Mouse (Mus musculus): ENCODE data around the gene Lif. TPM values are rescaled to one million over a fixed set of nuclear protein-coding genes. Genes with fewer than 3 reads are reported as not detected.

The Lif gene
- total RNA-seq, 2 experiments from 2014 or later: 0.16 to 0.50 TPM

- intact Hi-C loops (cut with DNase I): no loop called here
- no peak for DNase-seq
These were observed 62.0 kb downstream of the Lif start for GRCm38 (mm10) chr11:4319212-4319955.

GRCm38 (mm10) chr11:4320876-4321275, 63.5 kb downstream of the Lif start:
- DNase-seq: no peak
- intact Hi-C loops (cut with DNase I): no loop called here

Other genes with a start within 250 kb of the Lif start
- under 1 TPM; 0.36 to 0.57 TPM for gene Sec14l4, start 226.1 kb upstream of the Lif start, total RNA-seq (2021)
- gene Sec14l3, start 192.7 kb upstream of the Lif start, total RNA-seq (2021): not detected
- 100 to 1,000 TPM; 115 to 136 TPM for gene Mtfp1, start 162.1 kb upstream of the Lif start, total RNA-seq (2021)
- gene Sec14l2, start 134.1 kb upstream of the Lif start, total RNA-seq (2021): under 1 TPM; 0.69 to 0.87 TPM
- gene Rnf215, start 122.4 kb upstream of the Lif start, total RNA-seq (2021): 10 to 100 TPM; 14.0 to 15.1 TPM
- gene Ccdc157, start 97.3 kb upstream of the Lif start, total RNA-seq (2021): 1 to 10 TPM; 5.0 to 5.3 TPM
- 10 to 100 TPM; 32.7 to 36.7 TPM for gene Sf3a1, start 97.2 kb upstream of the Lif start, total RNA-seq (2021)
- 10 to 100 TPM in 1 of 2 experiments, 1 to 10 TPM in 1; 8.6 to 11.2 TPM for gene Tbc1d10a, start 70.8 kb upstream of the Lif start, total RNA-seq (2021)
- 1 to 10 TPM; 5.2 to 5.5 TPM for gene Castor1, start 39.3 kb upstream of the Lif start, total RNA-seq (2021)
- gene Osm, start 21.1 kb upstream of the Lif start, total RNA-seq (2021): not detected
- gene Hormad2, start 183.5 kb downstream of the Lif start, total RNA-seq (2021): under 1 TPM in 1 of 2 experiments, not detected in 1; 0.14 TPM